Mouse (Mus musculus) thymus, adult 2 months (tissue): ENCODE data around the gene Rras. TPM values are rescaled to one million over a fixed set of nuclear protein-coding genes. Genes with fewer than 3 reads are reported as not detected.
A peak's percentile ranks its signal among the peaks of the same experiment; 100 is the strongest.

ENCODE experiments used
- DNase-seq: peaks from one replicate; pipeline ENCODE4 v3.0.0; 2021
- H3K27ac ChIP-seq: fragments of 200-500 bp; 2 replicates; pipeline ENCODE4 v1.5.1; 2012; ENCODE audit warnings: low read length, control low read depth; ENCODE audit not compliant: control insufficient read depth, insufficient read depth
- H3K27me3 ChIP-seq: fragments of 200-500 bp; 2 replicates; pipeline ENCODE4 v1.6.1; 2012; ENCODE audit warnings: mild to moderate bottlenecking, low read length, moderate library complexity, mixed read lengths; ENCODE audit not compliant: control insufficient read depth, insufficient read depth
- H3K36me3 ChIP-seq: fragments of 200-500 bp; 2 replicates; pipeline ENCODE4 v1.6.1; 2012; ENCODE audit warnings: mild to moderate bottlenecking, low read length, moderate library complexity; ENCODE audit not compliant: control insufficient read depth, insufficient read depth
- H3K4me1 ChIP-seq: fragments of 200-500 bp; replicated peaks from 2 replicates; pipeline ENCODE4 v1.6.1; 2012; ENCODE audit warnings: low read length; ENCODE audit not compliant: control insufficient read depth, insufficient read depth
- H3K4me3 ChIP-seq: fragments of 200-500 bp; 2 replicates; pipeline ENCODE4 v1.5.1; 2012; ENCODE audit warnings: mild to moderate bottlenecking, low read length, control low read depth, moderate library complexity; ENCODE audit not compliant: control insufficient read depth, insufficient read depth
- CTCF ChIP-seq: fragments of 200-500 bp; IDR thresholded peaks from 2 replicates; pipeline ENCODE4 v1.5.1; 2012; ENCODE audit warnings: mild to moderate bottlenecking, control low read depth, low read length, moderate library complexity, borderline replicate concordance; ENCODE audit not compliant: control insufficient read depth, poor library complexity, insufficient read depth; ENCODE audit errors: extremely low read depth
- POLR2A ChIP-seq: fragments of 200-500 bp; IDR thresholded peaks from 2 replicates; pipeline ENCODE4 v1.6.1; 2012; ENCODE audit warnings: mild to moderate bottlenecking, low read length, control low read depth, moderate library complexity; ENCODE audit not compliant: control insufficient read depth, poor library complexity, insufficient read depth; ENCODE audit errors: extremely low read depth
- WGBS: fragments of 180-500 bp; shearing (Covaris S2); methylation state at CpG from one replicate; pipeline ENCODE4 v1.1.7; 2018; 5-methylcytosine and 5-hydroxymethylcytosine counted together
- polyA plus RNA-seq: library from polyadenylated mRNA; depleted of rRNA; stranded (reverse); fragments of >200 nt; gene quantifications from 2 replicates; pipeline ENCODE4 v1.2.3, GENCODE M21; 2012; rRNA removed

The Rras gene
- polyA plus RNA-seq, 1 experiment: 62.3 TPM

GRCm38 (mm10) chr7:45067190-45067999, 49.6 kb downstream of the Rras start:
- Histone ChIP-seq H3K36me3 (no peaks in the 10 kb centered on the region), H3K4me1 (peaks cover 9% of the 10 kb centered on the region; the same call in 1 of the 2 replicates), H3K27me3 (no peaks in the 10 kb centered on the region), H3K27ac (no peak overlapping the region), H3K4me3 (no peak overlapping the region)
- TF ChIP-seq POLR2A (no peak), CTCF (no peak)
- DNase-seq: no peak
- 90% methylated on average over 4 of the region's 4 CpGs for WGBS

GRCm38 (mm10) chr7:45068000-45068318, 50.2 kb downstream of the Rras start:
- H3K27ac ChIP-seq: no peak overlapping the region
- DNase-seq: peak; percentile 69
- H3K4me1 ChIP-seq: peaks cover 9% of the 10 kb centered on the region; the same call in 1 of the 2 replicates
- H3K36me3 ChIP-seq: no peaks in the 10 kb centered on the region
- TF ChIP-seq CTCF: peak; percentile 96
- no peak for TF ChIP-seq POLR2A
- H3K4me3 ChIP-seq: no peak overlapping the region
- H3K27me3 ChIP-seq: no peaks in the 10 kb centered on the region
- WGBS: 48% methylated on average over 5 of the region's 5 CpGs

DNA sequence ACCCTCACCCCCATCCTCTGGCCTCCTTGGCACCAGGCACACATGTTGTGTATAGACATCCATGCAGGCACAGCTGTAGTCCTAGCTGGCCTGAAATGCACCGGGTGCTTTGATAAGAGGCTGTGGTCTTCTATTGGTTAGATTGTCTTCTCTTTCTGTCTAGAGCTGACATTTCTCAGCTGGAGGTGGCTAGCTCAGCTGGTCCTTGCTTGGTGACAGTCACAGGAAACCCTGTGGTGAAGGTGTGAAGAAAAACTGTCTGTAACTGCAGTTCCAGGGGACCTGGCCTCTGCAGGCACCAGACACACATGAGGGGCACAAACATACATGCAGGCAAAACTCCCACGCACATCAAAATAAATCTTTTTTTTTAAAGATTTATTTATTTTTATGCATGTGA, 51.9 kb downstream of the Rras start:
- Histone ChIP-seq H3K36me3 (no peaks in the 10 kb centered on the region; the same call in 1 of the 2 replicates), H3K27ac (no peak overlapping the region), H3K4me1 (peaks cover 8% of the 10 kb centered on the region; the same call in 1 of the 2 replicates), H3K27me3 (no peaks in the 10 kb centered on the region), H3K4me3 (no peak overlapping the region)
- TF ChIP-seq POLR2A (no peak), CTCF (no peak)
- DNase-seq: no peak
- whole genome bisulfite sequencing: 48% methylated on average over 2 of the region's 2 CpGs

Other genes starting within 250 kb of the Rras start
- gene Nup62, start 201.9 kb upstream of the Rras start, polyA plus RNA-seq: 189 and 223 TPM in 2 replicates
- gene Il4i1, start 201.6 kb upstream of the Rras start, polyA plus RNA-seq: 71.7 and 74.4 TPM in 2 replicates
- 76.5 and 102 TPM in 2 replicates for gene Atf5, start 201.3 kb upstream of the Rras start, polyA plus RNA-seq
- gene Akt1s1, start 169.0 kb upstream of the Rras start, polyA plus RNA-seq: 91.4 and 120 TPM in 2 replicates
- gene Tbc1d17, start 168.9 kb upstream of the Rras start, polyA plus RNA-seq: 138 and 151 TPM in 2 replicates
- gene Pnkp, start 160.8 kb upstream of the Rras start, polyA plus RNA-seq: 110 and 135 TPM in 2 replicates
- gene Ptov1, start 148.2 kb upstream of the Rras start, polyA plus RNA-seq: 316 and 338 TPM in 2 replicates
- gene Med25, start 125.2 kb upstream of the Rras start, polyA plus RNA-seq: 220 and 266 TPM in 2 replicates
- gene Fuz, start 121.9 kb upstream of the Rras start, polyA plus RNA-seq: 60.9 and 73.3 TPM in 2 replicates
- 133 and 147 TPM in 2 replicates for gene Ap2a1, start 88.5 kb upstream of the Rras start, polyA plus RNA-seq
- 0.29 and 1.0 TPM in 2 replicates for gene Tsks, start 74.8 kb upstream of the Rras start, polyA plus RNA-seq
- 4.4 and 6.8 TPM in 2 replicates for gene Cpt1c, start 43.1 kb upstream of the Rras start, polyA plus RNA-seq
- gene Prmt1, start 31.4 kb upstream of the Rras start, polyA plus RNA-seq: 242 and 260 TPM in 2 replicates
- gene Irf3, start 20.3 kb upstream of the Rras start, polyA plus RNA-seq: 227 and 277 TPM in 2 replicates
- 85.6 and 87.4 TPM in 2 replicates for gene Bcl2l12, start 19.2 kb upstream of the Rras start, polyA plus RNA-seq
- 118 and 131 TPM in 2 replicates for gene Scaf1, start 1.6 kb upstream of the Rras start, polyA plus RNA-seq
- 32.7 and 43.5 TPM in 2 replicates for gene Prr12, start 34.9 kb downstream of the Rras start, polyA plus RNA-seq
- 159 and 165 TPM in 2 replicates for gene Nosip, start 44.5 kb downstream of the Rras start, polyA plus RNA-seq
- gene Prrg2, start 44.7 kb downstream of the Rras start, polyA plus RNA-seq: 32.4 and 40.5 TPM in 2 replicates
- 22.2 and 34.9 TPM in 2 replicates for gene Rcn3, start 74.3 kb downstream of the Rras start, polyA plus RNA-seq
- gene Fcgrt, start 85.9 kb downstream of the Rras start, polyA plus RNA-seq: 30.8 and 38.9 TPM in 2 replicates
- 343 and 363 TPM in 2 replicates for gene Rps11, start 106.5 kb downstream of the Rras start, polyA plus RNA-seq
- gene Rpl13a, start 110.8 kb downstream of the Rras start, polyA plus RNA-seq: 4,999 and 5,006 TPM in 2 replicates
- 0.27 and 0.91 TPM in 2 replicates for gene Gm45713, start 118.3 kb downstream of the Rras start, polyA plus RNA-seq
- 177 and 207 TPM in 2 replicates for gene Flt3l, start 118.5 kb downstream of the Rras start, polyA plus RNA-seq
- gene Pih1d1, start 136.3 kb downstream of the Rras start, polyA plus RNA-seq: 72.5 and 78.7 TPM in 2 replicates
- gene Aldh16a1, start 136.6 kb downstream of the Rras start, polyA plus RNA-seq: 97.2 and 101 TPM in 2 replicates
- 1.2 and 2.0 TPM in 2 replicates for gene Slc17a7, start 146.0 kb downstream of the Rras start, polyA plus RNA-seq
- gene Gfy, start 161.6 kb downstream of the Rras start, polyA plus RNA-seq: 0.09 and 0.11 TPM in 2 replicates
- not detected in 2 replicates for gene Pth2, start 163.0 kb downstream of the Rras start, polyA plus RNA-seq
- gene Ccdc155, start 186.9 kb downstream of the Rras start, polyA plus RNA-seq: 0.32 and 0.37 TPM in 2 replicates
- 3.0 and 3.5 TPM in 2 replicates for gene Dkkl1, start 194.2 kb downstream of the Rras start, polyA plus RNA-seq
- gene Tead2, start 197.8 kb downstream of the Rras start, polyA plus RNA-seq: 5.0 and 8.5 TPM in 2 replicates
- gene Cd37, start 221.2 kb downstream of the Rras start, polyA plus RNA-seq: 412 and 423 TPM in 2 replicates
- gene Slc6a16, start 223.1 kb downstream of the Rras start, polyA plus RNA-seq: 0.30 and 0.37 TPM in 2 replicates